Mouse (Mus musculus) adipose tissue, adult 10 weeks (tissue): Measurements from ENCODE around the gene Gdap2. TPM values are rescaled to one million over a fixed set of nuclear protein-coding genes. Genes with fewer than 3 reads are reported as not detected.

Source experiments
- polyA plus RNA-seq: library from polyadenylated mRNA; stranded (reverse); fragments of 350-450 nt; fragmentation: Illumina TruSeq; extraction: RNeasy Lipid Tissue Mini Kit (QIAGEN cat#74804); gene quantifications from one replicate; pipeline ENCODE4 v1.2.3, GENCODE M21; 2014; ENCODE audit warnings: low read depth, low replicate concordance

The Gdap2 gene
- 17.6 TPM for polyA plus RNA-seq

DNA sequence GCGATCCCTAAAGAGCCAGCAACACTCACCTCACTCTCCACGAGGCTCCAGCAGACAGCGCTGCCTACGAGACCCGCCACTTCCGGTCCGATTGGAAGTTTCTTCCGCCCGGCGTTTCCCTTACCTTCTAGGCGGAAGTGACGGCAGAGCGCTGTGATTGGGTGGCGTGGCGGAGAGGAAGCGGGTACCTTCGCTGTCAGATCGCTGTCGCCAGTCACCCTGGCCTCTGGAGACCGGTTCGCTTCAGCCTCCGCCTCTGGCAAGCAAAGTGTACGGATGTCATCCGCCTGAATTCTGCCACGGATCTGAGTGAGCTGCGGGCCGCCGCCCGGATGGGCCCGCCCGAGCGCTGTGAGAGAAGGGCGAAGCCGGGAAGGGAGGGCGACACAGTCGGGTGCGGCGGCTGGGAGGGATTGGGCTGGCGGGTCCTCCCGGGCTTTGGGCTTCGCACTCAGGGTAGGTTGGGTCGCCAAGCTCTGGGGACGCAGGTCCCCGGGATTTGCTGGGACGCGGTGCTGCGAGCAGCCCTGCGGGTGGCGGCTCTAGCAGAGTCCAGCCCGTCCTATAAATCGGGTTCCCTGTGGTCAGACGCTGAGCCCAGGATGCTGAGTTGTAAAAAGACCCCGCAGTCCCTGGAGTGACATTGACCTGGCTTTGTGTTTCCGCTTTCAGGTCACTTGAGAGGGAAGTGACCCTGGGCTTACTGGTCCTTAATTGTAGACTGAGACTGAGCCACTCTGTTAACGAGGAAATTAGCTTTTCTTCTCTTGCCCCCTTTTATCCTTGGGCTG, at the start of gene Gdap2, which contains the start of gene Wdr3:
Gene Gdap2 (plus strand): TSS at position 67 of the 791 bp plus-strand sequence.
Gene Wdr3 (minus strand): TSS at position 93 of the 791 bp plus-strand sequence.

Other genes starting within 250 kb of the Gdap2 start
- 12.9 TPM for gene Wdr3, start within 50 bp of the Gdap2 start, polyA plus RNA-seq